Mouse (Mus musculus): ENCODE data around the gene Olfr1248. TPM values are rescaled to one million over a fixed set of nuclear protein-coding genes. Genes with fewer than 3 reads are reported as not detected.
"Not testable (repeated sequence)": the region's sequence is repeated elsewhere in the genome, so short reads cannot be mapped to it uniquely, and the experiment has no call there.

The Olfr1248 gene
- not detected in 2 replicates for polyA plus RNA-seq (2012; rRNA removed)

DNA sequence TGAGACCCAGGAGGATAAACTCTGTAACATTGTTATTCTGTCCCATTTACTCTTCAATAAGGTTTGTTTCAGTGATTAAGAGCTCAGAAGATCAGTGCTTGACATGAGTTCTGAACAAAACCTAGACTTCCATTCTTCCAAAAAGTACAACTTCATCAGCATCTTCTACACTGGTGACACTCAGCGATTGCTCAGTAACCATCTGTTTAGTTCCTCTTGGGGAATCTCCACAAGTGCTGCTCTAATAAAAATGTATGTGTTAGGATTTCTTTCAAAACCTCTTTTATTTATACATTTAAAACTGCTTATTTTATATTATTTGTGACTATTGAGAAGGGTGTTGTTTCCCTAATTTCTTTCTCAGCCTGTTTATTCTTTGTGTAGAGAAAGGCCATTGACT is at the start of gene Olfr1248:
Olfr1248 (minus strand) TSS at position 101 of the 400 bp plus-strand sequence.
- not testable (repeated sequence) for H3K4me1 ChIP-seq (ENCODE audit: control insufficient read depth, insufficient read depth, low read length); H3K4me3 ChIP-seq (replicated peaks; ENCODE audit: extremely low read depth, low read depth, low read length); DNase-seq
- WGBS = 91% methylated on average over 1 of the region's 1 CpGs

DNA sequence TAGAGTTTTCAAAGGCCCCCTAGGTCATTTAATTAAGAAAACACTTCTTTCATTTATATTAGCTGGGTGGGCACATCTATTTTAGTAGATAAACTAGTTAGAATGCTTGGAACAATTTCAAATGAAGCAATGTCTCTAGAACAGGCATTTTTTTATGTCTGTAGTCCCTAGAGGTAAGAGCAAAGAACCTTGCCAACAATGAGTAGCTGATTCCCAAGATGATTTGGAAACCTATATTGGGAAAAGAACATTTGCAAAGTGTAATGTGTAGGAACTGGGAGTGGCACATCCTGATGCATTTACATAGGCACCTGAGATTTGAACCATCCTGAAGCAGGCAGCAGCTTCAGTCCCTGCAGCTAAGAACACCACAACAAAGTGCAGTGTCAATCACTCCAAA is 43.3 kb upstream of the Olfr1248 start, which contains the start of gene Olfr1250:
Olfr1250 (minus strand) TSS at position 101 of the 400 bp plus-strand sequence.
- TF ChIP-seq CTCF (IDR thresholded peaks at IDR 0.05; ENCODE audit: insufficient read depth, low read length) = no peak
- TF ChIP-seq POLR2A (IDR thresholded peaks at IDR 0.05; ENCODE audit: borderline replicate concordance, extremely low read depth, low read depth, low read length) = no peak
- DNase-seq = no peak
- H3K4me3 ChIP-seq (replicated peaks; ENCODE audit: extremely low read depth, low read depth, low read length) = no peak within 1 kb of the TSS
- no peaks in the 10 kb centered on the region for H3K4me1 ChIP-seq (ENCODE audit: control insufficient read depth, insufficient read depth, low read length)

DNA sequence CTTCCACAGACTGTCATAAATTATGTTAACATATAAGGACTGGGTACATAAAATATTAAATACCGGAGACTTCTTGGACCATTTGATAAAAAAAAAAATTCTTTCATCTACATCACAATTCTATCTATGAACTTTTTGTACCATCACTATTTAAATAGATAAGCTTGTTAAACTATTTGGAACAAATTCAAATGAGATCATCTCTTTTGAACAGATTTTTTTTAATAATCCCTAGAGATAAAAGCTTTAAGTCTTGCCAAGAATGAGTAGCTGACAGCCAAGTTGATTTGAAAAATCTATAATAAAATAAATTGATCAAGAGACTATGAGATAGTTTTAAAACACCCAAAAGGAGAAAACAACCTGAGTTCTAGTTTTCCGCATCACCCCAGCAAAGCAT is 16.8 kb upstream of the Olfr1248 start, which contains the start of gene Olfr1249:
Olfr1249 (minus strand) TSS at position 101 of the 400 bp plus-strand sequence.
- whole genome bisulfite sequencing = 89% methylated on average over 2 of the region's 2 CpGs
- Histone ChIP-seq H3K4me1 (ENCODE audit: control insufficient read depth, insufficient read depth, low read length) (no peaks in the 10 kb centered on the region), H3K4me3 (replicated peaks; ENCODE audit: extremely low read depth, low read depth, low read length) (no peak within 1 kb of the TSS)
- TF ChIP-seq POLR2A (IDR thresholded peaks at IDR 0.05; ENCODE audit: borderline replicate concordance, extremely low read depth, low read depth, low read length) (no peak), CTCF (IDR thresholded peaks at IDR 0.05; ENCODE audit: insufficient read depth, low read length) (no peak)
- DNase-seq = no peak

DNA sequence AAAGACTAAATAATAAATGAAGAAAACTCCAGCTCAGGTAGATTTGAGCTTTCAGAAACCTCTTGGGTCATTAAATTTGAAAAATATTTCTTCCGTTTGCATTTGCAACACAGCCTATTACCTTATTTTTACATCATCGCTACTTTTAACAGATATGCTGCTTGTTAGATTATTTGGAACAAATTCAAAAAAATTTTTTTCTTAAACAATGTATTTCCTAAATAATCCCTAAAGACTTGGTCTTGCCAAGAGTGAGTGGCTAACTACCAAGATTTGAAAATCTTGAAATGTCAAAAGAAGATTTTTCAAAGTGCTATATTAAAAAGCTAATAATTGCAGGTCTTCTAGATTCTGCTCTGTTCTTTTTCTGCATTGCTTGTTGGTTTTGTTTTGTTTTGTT is 4.0 kb downstream of the Olfr1248 start, which contains the start of gene Olfr1247:
Olfr1247 (minus strand) TSS at position 101 of the 400 bp plus-strand sequence.
- DNase-seq = no peak
- no peak for TF ChIP-seq CTCF (IDR thresholded peaks at IDR 0.05; ENCODE audit: insufficient read depth, low read length)
- 86% methylated on average over 2 of the region's 2 CpGs for WGBS
- Histone ChIP-seq H3K4me1 (ENCODE audit: control insufficient read depth, insufficient read depth, low read length) (no peaks in the 10 kb centered on the region), H3K4me3 (replicated peaks; ENCODE audit: extremely low read depth, low read depth, low read length) (no peak within 1 kb of the TSS)

DNA sequence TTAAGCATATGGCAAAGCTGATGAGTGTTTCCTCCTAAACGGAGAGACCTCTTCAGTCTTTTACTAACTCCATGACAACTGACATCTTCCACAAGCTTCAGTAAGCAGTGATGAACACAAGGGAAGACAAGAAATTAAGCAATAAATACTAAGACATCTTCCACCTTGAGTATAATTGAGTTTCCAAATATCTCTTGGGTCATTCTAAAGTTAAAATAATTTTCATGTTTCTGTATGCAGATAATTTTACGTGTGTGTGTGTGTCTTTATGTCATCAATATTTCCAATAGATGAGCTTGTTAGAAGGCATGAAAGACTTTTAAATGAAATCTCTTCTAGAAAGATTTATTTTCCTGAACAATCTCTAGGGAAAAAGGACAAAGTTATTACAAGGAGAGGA is 25.0 kb downstream of the Olfr1248 start, which contains the start of gene Olfr1246:
Olfr1246 (minus strand) TSS at position 101 of the 400 bp plus-strand sequence.
- no peak for DNase-seq
- TF ChIP-seq POLR2A (IDR thresholded peaks at IDR 0.05; ENCODE audit: borderline replicate concordance, extremely low read depth, low read depth, low read length) (no peak), CTCF (IDR thresholded peaks at IDR 0.05; ENCODE audit: insufficient read depth, low read length) (no peak)
- 68% methylated on average over 2 of the region's 2 CpGs for WGBS

DNA sequence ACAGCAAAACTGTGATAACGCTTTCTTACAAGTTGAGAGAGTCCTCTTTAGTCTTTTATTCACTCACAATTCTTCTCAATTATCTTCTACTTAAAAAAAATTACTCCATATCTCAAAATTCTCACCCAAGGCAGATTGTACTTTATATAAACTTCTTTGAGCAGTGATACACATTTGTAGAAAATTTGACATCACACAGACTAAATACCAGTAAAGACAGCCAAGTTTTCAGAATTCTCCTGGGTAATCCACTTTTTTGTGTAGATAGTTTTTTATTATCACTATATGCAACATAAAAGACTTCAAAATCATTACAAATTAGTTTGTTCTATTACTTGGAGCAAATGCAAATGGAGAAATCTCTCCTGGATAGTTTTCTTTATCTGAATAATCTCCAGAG is 39.7 kb downstream of the Olfr1248 start, which contains the start of gene Olfr1245:
Olfr1245 (minus strand) TSS at position 101 of the 400 bp plus-strand sequence.
- WGBS = 67% methylated on average over 1 of the region's 1 CpGs
- DNase-seq = no peak
- Histone ChIP-seq H3K4me3 (replicated peaks; ENCODE audit: extremely low read depth, low read depth, low read length) (no peak within 1 kb of the TSS), H3K4me1 (ENCODE audit: control insufficient read depth, insufficient read depth, low read length) (no peaks in the 10 kb centered on the region)
- TF ChIP-seq POLR2A (IDR thresholded peaks at IDR 0.05; ENCODE audit: borderline replicate concordance, extremely low read depth, low read depth, low read length) (no peak), CTCF (IDR thresholded peaks at IDR 0.05; ENCODE audit: insufficient read depth, low read length) (no peak)

More for the DNA sequence above, 25.0 kb downstream of the Olfr1248 start, which contains the start of gene Olfr1246:
- Histone ChIP-seq H3K4me1 (ENCODE audit: control insufficient read depth, insufficient read depth, low read length) (no peaks in the 10 kb centered on the region), H3K4me3 (replicated peaks; ENCODE audit: extremely low read depth, low read depth, low read length) (no peak within 1 kb of the TSS)

Other genes starting within 250 kb of the Olfr1248 start
- gene Olfr1238, start 208.6 kb downstream of the Olfr1248 start, polyA plus RNA-seq (2012; rRNA removed) = not detected in 2 replicates
- gene Olfr1239, start 197.8 kb downstream of the Olfr1248 start, polyA plus RNA-seq (2012; rRNA removed) = not detected in 2 replicates
- not detected in 2 replicates for gene Olfr1240, start 175.2 kb downstream of the Olfr1248 start, polyA plus RNA-seq (2012; rRNA removed)
- not detected in 2 replicates for gene Olfr1241, start 131.1 kb downstream of the Olfr1248 start, polyA plus RNA-seq (2012; rRNA removed)
- gene Olfr1242, start 119.9 kb downstream of the Olfr1248 start, polyA plus RNA-seq (2012; rRNA removed) = not detected in 2 replicates
- not detected in 2 replicates for gene Olfr1243, start 86.8 kb downstream of the Olfr1248 start, polyA plus RNA-seq (2012; rRNA removed)
- not detected in 2 replicates for gene Olfr1245, start 39.8 kb downstream of the Olfr1248 start, polyA plus RNA-seq (2012; rRNA removed)
- gene Olfr1246, start 25.1 kb downstream of the Olfr1248 start, polyA plus RNA-seq (2012; rRNA removed) = not detected in 2 replicates
- gene Olfr1247, start 4.1 kb downstream of the Olfr1248 start, polyA plus RNA-seq (2012; rRNA removed) = not detected in 2 replicates
- gene Olfr1249, start 16.7 kb upstream of the Olfr1248 start, polyA plus RNA-seq (2012; rRNA removed) = not detected in 2 replicates
- gene Olfr1250, start 43.2 kb upstream of the Olfr1248 start, polyA plus RNA-seq (2012; rRNA removed) = not detected in 2 replicates
- not detected in 2 replicates for gene Olfr1251, start 53.7 kb upstream of the Olfr1248 start, polyA plus RNA-seq (2012; rRNA removed)
- gene Olfr1252, start 106.8 kb upstream of the Olfr1248 start, polyA plus RNA-seq (2012; rRNA removed) = not detected in 2 replicates
- gene Olfr1253, start 138.8 kb upstream of the Olfr1248 start, polyA plus RNA-seq (2012; rRNA removed) = not detected in 2 replicates
- not detected in 2 replicates for gene Olfr1254, start 175.4 kb upstream of the Olfr1248 start, polyA plus RNA-seq (2012; rRNA removed)
- not detected in 2 replicates for gene Olfr1255, start 193.8 kb upstream of the Olfr1248 start, polyA plus RNA-seq (2012; rRNA removed)
- gene Olfr1256, start 223.3 kb upstream of the Olfr1248 start, polyA plus RNA-seq (2012; rRNA removed) = not detected in 2 replicates
- not detected in 2 replicates for gene Olfr48, start 230.0 kb upstream of the Olfr1248 start, polyA plus RNA-seq (2012; rRNA removed)

Measured in lung, adult 2 months (tissue).